Mouse (Mus musculus) macrophage (primary cell): ENCODE data around the gene Mlec. TPM values are rescaled to one million over a fixed set of nuclear protein-coding genes. Genes with fewer than 3 reads are reported as not detected.
"Not testable (repeated sequence)": the region's sequence is repeated elsewhere in the genome, so short reads cannot be mapped to it uniquely, and the experiment has no call there.

ENCODE experiments used
- H3K27ac ChIP-seq: fragments of 350-480 bp; formaldehyde crosslinking; 2 replicates; pipeline ENCODE4 v1.9.0; 2021
- H3K36me3 ChIP-seq: fragments of 350-480 bp; formaldehyde crosslinking; 2 replicates; pipeline ENCODE4 v1.9.0; 2021; ENCODE audit errors: inconsistent target
- H3K4me3 ChIP-seq: fragments of 350-480 bp; formaldehyde crosslinking; 2 replicates; pipeline ENCODE4 v1.9.0; 2021; ENCODE audit errors: inconsistent target
- H3K79me2 ChIP-seq: fragments of 350-480 bp; formaldehyde crosslinking; 2 replicates; pipeline ENCODE4 v1.9.0; 2021; ENCODE audit errors: inconsistent target
- WGBS: methylation state at CpG from one replicate; pipeline ENCODE4 v1.1.7; 2026; ENCODE audit warnings: inconsistent platforms; ENCODE audit not compliant: missing documents; 5-methylcytosine and 5-hydroxymethylcytosine counted together
- polyA plus RNA-seq: library from polyadenylated mRNA; stranded (reverse); fragments of 250-400 nt; gene quantifications from 3 replicates; pipeline ENCODE4 v1.2.4, GENCODE M21; 2018; ENCODE audit warnings: inconsistent platforms

Gene Mlec
- polyA plus RNA-seq, 1 experiment from 2014 or later = 48.9 TPM

DNA sequence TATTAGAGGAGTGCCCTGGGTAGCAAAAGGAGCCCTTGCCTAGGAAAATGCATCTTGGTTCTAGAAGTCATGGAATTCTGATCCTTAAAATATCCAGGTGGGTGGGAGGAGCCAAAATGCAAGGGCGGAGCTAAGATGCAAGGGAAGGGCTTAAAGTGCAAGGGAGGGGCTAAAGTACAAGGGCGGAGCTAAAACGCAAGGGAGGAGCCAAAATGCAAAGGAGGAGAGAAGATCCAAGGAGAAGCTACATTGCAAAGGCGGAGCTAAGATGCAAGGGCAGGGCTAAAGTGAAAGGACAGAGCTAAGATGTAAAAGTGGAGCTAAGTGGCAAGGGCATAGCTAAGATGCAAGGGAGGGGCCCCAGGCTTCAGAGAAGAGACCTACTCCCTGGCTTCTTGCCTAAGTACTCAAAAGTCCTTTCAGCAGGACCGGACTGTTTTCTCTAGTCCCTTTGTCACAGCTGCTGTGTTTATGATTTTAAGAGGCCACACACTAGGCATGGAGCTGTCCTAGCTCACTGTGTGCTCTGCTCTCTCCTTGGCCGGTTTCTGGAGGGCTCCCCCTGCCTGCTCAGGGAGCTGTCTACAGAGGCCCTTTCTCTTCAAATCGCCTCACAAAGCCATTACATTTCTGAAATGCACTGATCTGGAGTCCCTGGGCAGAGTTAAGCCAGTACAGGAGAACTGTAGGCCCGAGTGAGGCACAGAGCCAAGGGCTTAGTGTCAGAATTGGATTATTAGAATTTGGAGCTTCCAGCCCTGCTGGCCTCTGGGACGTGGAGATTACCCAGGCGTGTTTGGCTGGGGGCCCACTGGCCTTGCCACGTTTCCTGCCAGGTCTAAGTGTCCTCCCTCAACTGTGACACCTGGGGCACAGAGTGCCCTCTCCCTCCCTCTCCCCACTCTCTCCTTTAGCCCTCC is 8.2 kb upstream of the Mlec start:
- 85% methylated on average over 11 of the region's 11 CpGs for WGBS
- H3K79me2 ChIP-seq = no peaks in the 10 kb centered on the region
- no peak overlapping the region for H3K4me3 ChIP-seq
- H3K27ac ChIP-seq = no peak overlapping the region
- no peaks in the 10 kb centered on the region for H3K36me3 ChIP-seq

DNA sequence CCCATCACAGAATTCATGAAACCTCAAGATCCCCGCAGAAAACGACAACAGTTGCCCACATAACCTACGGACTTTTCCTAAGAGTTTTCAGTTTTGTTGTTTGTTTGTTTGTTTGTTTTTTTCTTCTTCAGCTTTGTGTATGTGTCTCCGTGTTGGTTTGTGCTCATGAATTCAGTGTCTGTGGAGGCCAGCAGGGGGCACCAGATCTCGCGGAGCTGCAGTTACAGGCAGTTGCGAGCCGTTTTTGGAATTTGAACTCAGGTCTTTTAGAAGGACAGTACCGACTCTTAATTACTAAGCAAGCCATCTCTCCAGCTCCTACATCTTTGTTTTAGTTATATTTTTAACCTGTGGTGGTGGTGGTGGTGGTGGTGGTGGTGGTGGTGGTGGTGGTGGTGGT is 7.4 kb upstream of the Mlec start:
- 81% methylated on average over 8 of the region's 9 CpGs for WGBS
- H3K27ac ChIP-seq = no peak overlapping the region
- H3K4me3 ChIP-seq = no peak overlapping the region
- H3K79me2 ChIP-seq = no peaks in the 10 kb centered on the region
- no peaks in the 10 kb centered on the region for H3K36me3 ChIP-seq

DNA sequence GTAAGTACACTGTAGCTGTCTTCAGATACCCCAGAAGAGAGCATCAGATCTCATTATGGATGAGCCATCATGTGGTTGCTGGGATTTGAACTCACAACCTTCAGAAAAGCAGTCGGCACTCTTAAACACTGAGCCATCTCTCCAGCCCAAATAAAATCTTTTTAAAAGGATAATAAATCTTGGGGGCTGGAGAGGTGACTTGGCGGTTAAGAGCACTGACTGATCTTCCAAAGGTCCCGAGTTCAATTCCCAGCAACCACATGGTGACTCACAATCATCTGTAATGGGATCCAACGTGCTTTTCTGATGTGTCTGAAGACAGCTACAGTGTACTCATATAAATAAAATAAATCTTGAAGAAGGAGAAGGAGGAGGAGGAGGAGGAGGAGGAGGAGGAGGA is 6.5 kb upstream of the Mlec start:
- H3K36me3 ChIP-seq, H3K79me2 ChIP-seq, H3K4me3 ChIP-seq, H3K27ac ChIP-seq: not testable (repeated sequence)
- 86% methylated on average over 3 of the region's 4 CpGs for WGBS

DNA sequence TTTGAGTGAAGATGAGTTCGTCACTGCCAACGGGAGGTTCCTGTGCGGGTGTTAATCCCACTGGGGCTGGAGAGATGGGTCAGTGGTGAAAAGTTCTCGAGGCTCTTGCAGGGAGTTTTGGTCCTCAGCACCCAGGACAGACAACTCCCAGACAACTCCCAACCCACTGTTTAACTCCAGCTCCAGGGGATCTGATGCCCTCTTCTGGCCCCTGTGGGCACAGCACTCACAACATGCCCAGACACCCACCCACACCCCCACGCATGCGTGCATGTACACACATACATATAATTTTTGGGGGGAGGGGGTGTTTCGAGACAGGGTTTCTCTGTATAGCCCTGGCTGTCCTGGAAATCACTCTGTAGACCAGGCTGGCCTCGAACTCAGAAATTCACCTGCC is 5.6 kb upstream of the Mlec start:
- no peak overlapping the region for H3K27ac ChIP-seq
- no peaks in the 10 kb centered on the region for H3K79me2 ChIP-seq
- no peaks in the 10 kb centered on the region for H3K36me3 ChIP-seq
- 81% methylated on average over 8 of the region's 8 CpGs for WGBS
- no peak overlapping the region for H3K4me3 ChIP-seq

DNA sequence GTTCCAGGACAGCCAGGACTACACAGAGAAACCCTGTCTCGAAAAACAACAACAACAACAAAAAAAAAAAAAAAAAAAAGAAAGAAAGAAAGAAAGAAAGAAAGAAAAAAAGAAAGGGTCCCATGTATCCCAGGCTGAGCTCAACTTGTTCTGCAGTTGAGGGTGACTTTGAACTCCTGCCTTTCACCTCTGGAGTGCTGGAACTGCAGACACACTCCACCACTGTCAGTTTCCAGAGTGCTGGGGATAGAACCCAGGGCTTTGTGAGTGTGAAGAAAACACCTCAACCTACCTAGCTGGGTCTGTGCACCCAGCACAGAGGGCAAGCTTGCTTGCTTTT is 3.9 kb upstream of the Mlec start:
- H3K27ac ChIP-seq, H3K4me3 ChIP-seq, H3K79me2 ChIP-seq, H3K36me3 ChIP-seq: not testable (repeated sequence)
- WGBS = no CpG with 5 or more reads among the region's 1 CpGs

GRCm38 (mm10) chr5:115161064-115161939 is 3.3 kb upstream of the Mlec start:
- no peaks in the 10 kb centered on the region for H3K36me3 ChIP-seq
- no peak overlapping the region for H3K4me3 ChIP-seq
- WGBS = 15% methylated on average over 11 of the region's 13 CpGs
- H3K79me2 ChIP-seq = peaks cover 14% of the 10 kb centered on the region
- H3K27ac ChIP-seq = no peak overlapping the region

- WGBS = 15% methylated on average over 6 of the region's 6 CpGs
- Histone ChIP-seq H3K4me3 (no peak overlapping the region), H3K27ac (no peak overlapping the region), H3K79me2 (peaks cover 14% of the 10 kb centered on the region), H3K36me3 (no peaks in the 10 kb centered on the region)
These were observed 2.7 kb upstream of the Mlec start for GRCm38 (mm10) chr5:115160655-115161054.

DNA sequence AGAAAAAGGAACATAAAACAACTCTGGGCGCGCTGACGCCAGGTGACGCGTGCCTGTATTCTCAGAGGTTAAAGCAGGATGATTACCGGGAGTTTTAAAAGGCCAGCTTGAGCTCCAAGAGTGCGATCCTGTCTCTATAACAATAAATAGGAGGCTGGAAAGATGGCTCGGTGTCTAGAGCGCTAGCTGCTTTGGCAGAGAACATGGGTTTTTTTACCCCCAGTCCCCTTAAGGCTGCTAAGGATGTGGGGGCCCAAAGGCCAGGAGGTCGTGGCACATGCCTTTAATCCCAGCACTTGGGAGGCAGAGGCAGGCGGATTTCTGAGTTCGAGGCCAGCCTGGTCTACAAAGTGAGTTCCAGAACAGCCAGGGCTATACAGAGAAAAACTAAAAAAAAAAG is 1.2 kb upstream of the Mlec start:
- WGBS = 68% methylated on average over 12 of the region's 12 CpGs
- Histone ChIP-seq H3K36me3 (no peaks in the 10 kb centered on the region), H3K79me2 (peaks cover 28% of the 10 kb centered on the region), H3K4me3 (peak overlapping the region; percentile 50), H3K27ac (peak overlapping the region; percentile 93)

DNA sequence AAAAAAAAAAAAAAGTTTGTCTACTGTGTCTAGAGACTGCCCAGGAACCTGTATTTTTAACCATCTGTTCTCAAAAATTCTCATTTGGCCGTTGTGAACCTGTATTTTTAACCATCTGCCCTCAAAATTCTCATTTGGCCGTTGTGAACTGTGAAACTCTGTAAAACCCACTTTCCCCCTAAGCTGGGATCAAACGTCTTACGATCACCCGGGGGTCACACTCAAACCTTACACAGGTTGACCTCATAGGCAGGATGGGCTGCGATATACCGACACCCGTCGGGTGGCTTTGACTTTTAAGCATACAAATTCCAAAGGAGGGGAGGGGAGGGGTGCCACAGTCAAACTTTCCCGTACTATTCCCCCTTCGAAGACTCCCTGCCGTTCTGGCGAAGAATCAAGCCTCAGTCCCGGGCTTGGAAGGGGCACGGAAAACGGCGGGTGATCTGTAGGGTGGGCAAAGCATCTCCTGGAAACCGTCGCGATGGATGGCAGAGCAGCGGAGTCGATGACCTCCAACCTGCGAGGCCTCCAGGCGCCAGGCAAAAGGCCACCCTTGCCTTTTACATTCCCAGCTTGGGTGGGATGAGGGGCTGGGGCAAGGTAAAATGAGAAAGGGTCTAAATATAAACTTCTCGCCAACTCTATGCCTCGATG is 918 bp downstream of the Mlec start:
- WGBS = 2% methylated on average over 26 of the region's 26 CpGs
- peaks cover 49% of the 10 kb centered on the region for H3K79me2 ChIP-seq
- peak overlapping the region; percentile 80 for H3K4me3 ChIP-seq
- H3K36me3 ChIP-seq = no peaks in the 10 kb centered on the region
- peak overlapping the region; percentile 59 for H3K27ac ChIP-seq

DNA sequence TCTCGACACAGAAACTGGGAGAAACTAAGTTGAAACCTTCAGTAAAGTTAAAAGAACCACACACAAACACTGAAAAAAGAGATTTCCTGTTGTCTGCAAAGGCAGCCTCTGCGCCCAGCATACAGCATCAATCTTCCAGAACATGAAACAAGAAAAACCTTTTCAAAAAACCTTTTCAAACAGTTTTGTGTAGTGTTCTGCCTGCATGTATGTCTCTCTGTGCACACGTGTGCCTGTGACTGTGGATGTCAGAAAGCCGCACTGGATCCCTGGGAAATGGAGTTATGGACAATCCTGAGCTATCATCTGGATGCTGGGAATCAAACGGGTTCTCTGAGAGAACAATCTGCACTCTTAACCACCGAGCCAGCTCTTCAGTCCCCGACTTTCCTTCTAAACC is 1.6 kb downstream of the Mlec start:
- Histone ChIP-seq H3K4me3 (peak overlapping the region; percentile 80), H3K36me3 (no peaks in the 10 kb centered on the region), H3K79me2 (peaks cover 55% of the 10 kb centered on the region), H3K27ac (peak overlapping the region; percentile 59)
- 8% methylated on average over 7 of the region's 7 CpGs for WGBS

DNA sequence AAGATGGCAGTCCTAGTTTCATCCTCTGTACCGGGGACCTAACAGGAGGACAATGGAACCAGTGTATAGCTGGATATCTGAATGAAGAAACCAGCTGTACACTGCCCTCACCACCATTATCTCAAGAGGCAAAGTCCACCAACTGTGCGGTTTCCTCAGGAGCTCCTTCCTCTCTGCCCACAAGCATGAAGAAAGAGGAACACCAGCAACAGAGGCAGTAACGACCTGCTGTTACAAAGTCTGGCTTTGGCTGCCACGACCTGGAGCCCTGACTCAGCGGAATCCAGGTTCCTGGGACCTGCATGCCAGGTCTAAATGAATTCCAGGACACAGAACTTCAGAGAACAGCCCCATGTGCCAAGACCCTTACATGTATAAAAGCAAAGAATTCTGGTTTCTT is 2.1 kb downstream of the Mlec start:
- H3K36me3 ChIP-seq = peaks cover 1% of the 10 kb centered on the region
- WGBS = 0% methylated on average over 5 of the region's 5 CpGs
- peak overlapping the region; percentile 59 for H3K27ac ChIP-seq
- H3K4me3 ChIP-seq = peak overlapping the region; percentile 80; the same call in 1 of the 2 replicates
- peaks cover 61% of the 10 kb centered on the region for H3K79me2 ChIP-seq

- peak overlapping the region; percentile 59 for H3K27ac ChIP-seq
- 8% methylated on average over 13 of the region's 13 CpGs for WGBS
These were observed 2.8 kb downstream of the Mlec start for GRCm38 (mm10) chr5:115155156-115155631.

DNA sequence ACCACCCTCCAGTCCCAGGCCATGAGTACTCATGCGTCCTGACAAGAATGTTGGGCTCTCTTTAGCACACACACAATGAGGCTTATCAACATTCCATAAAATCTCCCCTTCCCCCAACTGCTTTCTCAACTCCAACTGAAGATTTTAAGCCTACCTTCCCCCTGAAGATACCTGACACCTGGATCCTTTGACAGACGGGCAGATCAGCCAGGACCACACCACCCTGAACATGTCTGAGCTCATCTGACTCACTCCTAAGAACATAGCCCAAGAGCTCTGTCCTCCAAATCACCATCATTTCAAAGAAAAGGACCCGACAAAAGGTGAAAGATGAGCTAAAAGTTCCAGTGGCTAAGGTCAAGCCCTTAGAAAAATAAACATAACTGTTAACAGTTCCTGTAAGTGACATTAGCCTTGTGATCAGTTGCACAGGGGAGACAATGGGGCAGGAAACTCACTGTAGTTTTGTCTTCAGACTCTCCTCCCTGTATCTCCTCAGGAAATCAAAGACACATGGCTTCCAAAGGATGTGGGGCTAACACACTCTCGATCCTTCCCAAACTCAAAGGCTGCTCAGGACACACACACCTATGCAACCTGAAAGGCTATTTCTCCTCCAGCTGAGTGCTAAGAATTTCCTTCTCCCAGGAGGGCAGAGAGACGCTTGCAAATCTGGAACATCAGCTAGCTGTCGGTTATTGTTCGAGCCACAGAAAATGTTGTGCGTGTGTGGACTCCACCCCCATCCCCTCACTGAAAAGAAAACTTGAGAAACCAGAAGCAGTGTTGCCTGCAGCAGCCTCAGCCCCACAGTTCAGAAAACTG is 5.6 kb downstream of the Mlec start:
- 69% methylated on average over 8 of the region's 8 CpGs for WGBS
- no peak overlapping the region for H3K27ac ChIP-seq
- peaks cover 33% of the 10 kb centered on the region for H3K36me3 ChIP-seq
- no peak overlapping the region for H3K4me3 ChIP-seq
- H3K79me2 ChIP-seq = peaks cover 59% of the 10 kb centered on the region

More at GRCm38 (mm10) chr5:115155156-115155631, 2.8 kb downstream of the Mlec start:
- Histone ChIP-seq H3K4me3 (peak overlapping the region; percentile 2; the same call in 1 of the 2 replicates), H3K36me3 (peaks cover 8% of the 10 kb centered on the region), H3K79me2 (peaks cover 63% of the 10 kb centered on the region)

DNA sequence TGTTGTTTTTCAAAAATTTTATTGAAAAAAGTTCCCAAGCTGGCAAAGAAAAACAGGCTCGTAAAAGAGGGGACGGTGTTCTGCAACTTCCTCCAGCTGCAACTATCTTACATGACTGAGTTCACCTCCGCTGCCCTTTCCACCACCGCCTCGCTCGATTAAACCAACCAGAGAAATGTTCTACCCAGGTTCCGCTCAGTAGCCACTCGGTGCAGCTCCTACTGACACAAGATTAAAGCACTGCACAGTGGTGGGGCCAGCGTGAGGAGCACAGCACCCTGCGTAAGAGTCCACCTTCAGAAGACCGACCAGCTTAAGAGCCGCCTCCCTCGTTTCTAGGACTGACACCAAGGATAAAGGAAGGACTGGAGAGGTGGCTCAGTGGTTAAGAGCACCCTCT is 6.5 kb downstream of the Mlec start:
- Histone ChIP-seq H3K27ac (no peak overlapping the region), H3K79me2 (peaks cover 50% of the 10 kb centered on the region), H3K4me3 (no peak overlapping the region), H3K36me3 (peaks cover 41% of the 10 kb centered on the region)
- WGBS = 90% methylated on average over 13 of the region's 13 CpGs
